Mouse (Mus musculus) thymus, adult 2 months (tissue): Measurements from ENCODE around the gene Pan3.

ENCODE experiments used
- CTCF ChIP-seq: fragments of 200-500 bp; IDR thresholded peaks from 2 replicates; pipeline ENCODE4 v1.5.1; 2012; ENCODE audit warnings: mild to moderate bottlenecking, control low read depth, low read length, moderate library complexity, borderline replicate concordance; ENCODE audit not compliant: control insufficient read depth, poor library complexity, insufficient read depth; ENCODE audit errors: extremely low read depth
- POLR2A ChIP-seq: fragments of 200-500 bp; IDR thresholded peaks from 2 replicates; pipeline ENCODE4 v1.6.1; 2012; ENCODE audit warnings: mild to moderate bottlenecking, low read length, control low read depth, moderate library complexity; ENCODE audit not compliant: control insufficient read depth, poor library complexity, insufficient read depth; ENCODE audit errors: extremely low read depth

GRCm38 (mm10) chr5:147395050-147395449, 34.9 kb upstream of the Pan3 start:
- TF ChIP-seq CTCF (no peak), POLR2A (no peak)
